Mouse (Mus musculus) myocyte (in vitro differentiated cells): ENCODE data around the gene Kcnh2. TPM values are rescaled to one million over a fixed set of nuclear protein-coding genes. Genes with fewer than 3 reads are reported as not detected.

ENCODE experiments used
- H3K27me3 ChIP-seq: one replicate; pipeline ENCODE4 v1.6.1; 2011; ENCODE audit not compliant: control insufficient read depth, insufficient read depth, insufficient read length
- H3K36me3 ChIP-seq: one replicate; pipeline ENCODE4 v1.6.1; 2011; ENCODE audit not compliant: control insufficient read depth, insufficient read depth
- H3K4me2 ChIP-seq: one replicate; pipeline ENCODE4 v1.6.1; 2011; ENCODE audit warnings: low read depth, control low read depth
- H3K4me3 ChIP-seq: one replicate; pipeline ENCODE4 v1.5.1; 2011; ENCODE audit warnings: mild to moderate bottlenecking, control low read depth, moderate library complexity
- H3K79me2 ChIP-seq: one replicate; pipeline ENCODE4 v1.6.1; 2011; ENCODE audit not compliant: control insufficient read depth, insufficient read depth
- H3ac ChIP-seq: one replicate; pipeline ENCODE4 v1.6.1; 2011; ENCODE audit not compliant: control insufficient read depth, insufficient read length
- CEBPB ChIP-seq: IDR thresholded peaks from 2 replicates; pipeline ENCODE4 v1.6.1; 2011; ENCODE audit warnings: mild to moderate bottlenecking, moderate library complexity; ENCODE audit not compliant: poor library complexity, insufficient read depth, severe bottlenecking
- E2F4 ChIP-seq: IDR thresholded peaks from one replicate; pipeline ENCODE4 v1.6.1; 2011; ENCODE audit warnings: mild to moderate bottlenecking, control low read depth, moderate library complexity; ENCODE audit not compliant: insufficient read depth
- MAX ChIP-seq: IDR thresholded peaks from one replicate; pipeline ENCODE4 v1.6.1; 2011; ENCODE audit warnings: low read depth, mild to moderate bottlenecking, control low read depth
- MYOD1 ChIP-seq, 3 experiments: IDR thresholded peaks; one replicate each; pipeline ENCODE4 v1.6.1; 2011; ENCODE audit warnings: control low read depth in 2 of 3, low read depth in 2 of 3, mild to moderate bottlenecking in 2 of 3, moderate library complexity in 1 of 3; ENCODE audit not compliant: insufficient read length in 2 of 3, control insufficient read depth in 1 of 3
- MYOG ChIP-seq, 3 experiments: IDR thresholded peaks; one replicate each; pipeline ENCODE4 v1.6.1; 2011; ENCODE audit warnings: control low read depth in 2 of 3, low read depth in 2 of 3, mild to moderate bottlenecking in 2 of 3; ENCODE audit not compliant: insufficient read length in 2 of 3, control insufficient read depth in 1 of 3, insufficient read depth in 1 of 3
- POLR2A ChIP-seq: IDR thresholded peaks from one replicate; pipeline ENCODE4 v1.6.1; 2011; ENCODE audit warnings: low read depth, mild to moderate bottlenecking, control low read depth, moderate library complexity; ENCODE audit not compliant: insufficient read length
- POLR2AphosphoS2 ChIP-seq: IDR thresholded peaks from one replicate; pipeline ENCODE4 v1.6.1; 2011; ENCODE audit warnings: low read depth, control low read depth; ENCODE audit not compliant: insufficient read length
- REST ChIP-seq: IDR thresholded peaks from one replicate; pipeline ENCODE4 v1.6.1; 2011; ENCODE audit warnings: mild to moderate bottlenecking, control low read depth, moderate library complexity; ENCODE audit not compliant: insufficient read depth, insufficient read length
- SRF ChIP-seq: IDR thresholded peaks from one replicate; pipeline ENCODE4 v1.6.1; 2011; ENCODE audit warnings: low read depth; ENCODE audit not compliant: control insufficient read depth, insufficient read length
- TCF12 ChIP-seq: IDR thresholded peaks from one replicate; pipeline ENCODE4 v1.6.1; 2011; ENCODE audit warnings: mild to moderate bottlenecking, control low read depth; ENCODE audit not compliant: poor library complexity, insufficient read depth, severe bottlenecking
- TCF3 ChIP-seq: IDR thresholded peaks from one replicate; pipeline ENCODE4 v1.6.1; 2011; ENCODE audit warnings: low read depth, control low read depth; ENCODE audit not compliant: insufficient read length
- USF1 ChIP-seq: IDR thresholded peaks from one replicate; pipeline ENCODE4 v1.6.1; 2011; ENCODE audit warnings: low read depth, mild to moderate bottlenecking, control low read depth, moderate library complexity
- polyA plus RNA-seq: library from polyadenylated mRNA; unstranded; fragments of >200 nt; fragmentation: generic; extraction: Trizol; gene quantifications from one replicate; pipeline ENCODE4 v1.2.1, GENCODE M21; 2012; ENCODE audit warnings: missing spikeins

The Kcnh2 gene
- polyA plus RNA-seq, 1 experiment, result 10.3 TPM

DNA sequence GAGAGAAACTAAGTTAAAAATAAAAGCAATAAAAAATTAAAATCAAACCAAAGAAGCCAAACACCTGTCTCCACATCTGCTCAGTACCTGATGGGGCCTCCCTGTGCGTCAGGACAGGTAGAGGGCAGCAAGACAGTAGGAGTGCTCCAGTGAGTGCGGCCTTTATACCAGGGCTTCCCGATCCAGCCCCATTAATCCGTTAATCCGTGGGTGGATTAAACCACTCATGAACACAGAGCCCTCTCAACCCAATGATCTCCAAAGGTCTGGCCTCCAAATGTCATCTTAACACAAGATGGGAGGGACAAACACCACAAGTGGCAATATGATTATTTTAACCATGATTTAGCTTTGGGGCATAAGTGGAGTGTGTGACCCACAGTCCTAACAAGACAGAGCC lies 22.4 kb upstream of the Kcnh2 start:
- Histone ChIP-seq H3K79me2 (no peaks in the 10 kb centered on the region), H3ac (no peak overlapping the region), H3K4me2 (no peak overlapping the region), H3K27me3 (peaks cover 20% of the 10 kb centered on the region), H3K4me3 (no peak overlapping the region), H3K36me3 (no peaks in the 10 kb centered on the region)
- no peak for TF ChIP-seq E2F4
- TF ChIP-seq CEBPB, result no peak
- TF ChIP-seq USF1, result no peak
- no peak for TF ChIP-seq POLR2A
- TF ChIP-seq REST, result no peak
- no peak for TF ChIP-seq SRF
- no peak for TF ChIP-seq MYOD1 (IDR thresholded peaks at IDR 0.05; ENCODE audit: control insufficient read depth in 1 of 3, insufficient read length in 2 of 3, low read depth in 2 of 3)
- TF ChIP-seq POLR2AphosphoS2, result no peak
- TF ChIP-seq MAX, result no peak
- no peak for TF ChIP-seq TCF3
- TF ChIP-seq TCF12, result no peak
- no peak for TF ChIP-seq MYOG (IDR thresholded peaks at IDR 0.05; ENCODE audit: control insufficient read depth in 1 of 3, insufficient read depth in 1 of 3, insufficient read length in 2 of 3, low read depth in 2 of 3)

DNA sequence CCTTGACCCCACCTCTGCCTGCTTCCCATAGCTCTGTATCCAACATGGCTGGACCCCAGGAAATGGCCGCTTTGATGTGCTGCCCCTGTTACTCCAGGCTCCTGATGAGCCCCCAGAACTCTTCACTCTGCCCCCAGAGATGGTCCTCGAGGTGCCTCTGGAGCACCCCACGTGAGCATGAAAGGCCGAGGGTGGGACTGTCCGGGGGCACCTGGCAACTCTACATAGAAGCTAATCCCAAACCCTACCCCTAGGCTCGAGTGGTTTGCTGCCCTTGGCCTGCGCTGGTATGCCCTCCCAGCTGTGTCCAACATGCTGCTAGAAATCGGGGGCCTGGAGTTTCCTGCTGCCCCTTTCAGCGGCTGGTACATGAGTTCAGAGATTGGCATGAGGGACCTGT lies 18.4 kb upstream of the Kcnh2 start:
- H3K36me3 ChIP-seq, result no peaks in the 10 kb centered on the region
- H3K4me2 ChIP-seq, result no peak overlapping the region
- H3ac ChIP-seq, result no peak overlapping the region
- TF ChIP-seq TCF3 (no peak), REST (no peak), USF1 (no peak), MYOG (IDR thresholded peaks at IDR 0.05; ENCODE audit: control insufficient read depth in 1 of 3, insufficient read depth in 1 of 3, insufficient read length in 2 of 3, low read depth in 2 of 3) (no peak), MYOD1 (IDR thresholded peaks at IDR 0.05; ENCODE audit: control insufficient read depth in 1 of 3, insufficient read length in 2 of 3, low read depth in 2 of 3) (no peak), MAX (no peak), E2F4 (no peak), SRF (no peak), TCF12 (no peak), CEBPB (no peak), POLR2A (no peak), POLR2AphosphoS2 (no peak)
- H3K4me3 ChIP-seq, result no peak overlapping the region
- peaks cover 44% of the 10 kb centered on the region for H3K27me3 ChIP-seq
- no peaks in the 10 kb centered on the region for H3K79me2 ChIP-seq

DNA sequence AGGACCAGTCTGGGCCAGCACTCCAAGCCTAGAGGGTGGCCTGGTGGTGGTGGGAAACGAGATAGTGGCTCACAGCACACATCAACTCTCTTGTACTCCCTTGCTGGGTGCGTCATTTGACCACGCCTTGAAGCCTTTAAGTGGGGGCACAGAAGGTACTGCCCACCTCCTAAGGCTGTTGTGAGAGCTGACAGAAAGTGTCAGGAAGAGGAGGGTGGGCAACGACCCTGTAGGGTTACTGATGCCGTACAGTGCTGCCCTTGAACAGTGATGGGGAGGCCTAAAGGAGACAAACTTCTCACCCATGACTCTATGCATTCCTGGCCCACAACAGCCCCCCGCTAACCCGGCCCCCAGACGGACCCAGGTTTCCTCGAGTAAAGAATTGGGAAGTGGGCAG lies 15.0 kb upstream of the Kcnh2 start:
- H3K4me3 ChIP-seq, result no peak overlapping the region
- no peak overlapping the region for H3ac ChIP-seq
- H3K27me3 ChIP-seq, result peaks cover 48% of the 10 kb centered on the region
- H3K4me2 ChIP-seq, result no peak overlapping the region
- H3K79me2 ChIP-seq, result no peaks in the 10 kb centered on the region
- no peaks in the 10 kb centered on the region for H3K36me3 ChIP-seq
- no peak for TF ChIP-seq TCF3
- no peak for TF ChIP-seq MAX
- TF ChIP-seq TCF12, result no peak
- TF ChIP-seq CEBPB, result no peak
- TF ChIP-seq USF1, result no peak

DNA sequence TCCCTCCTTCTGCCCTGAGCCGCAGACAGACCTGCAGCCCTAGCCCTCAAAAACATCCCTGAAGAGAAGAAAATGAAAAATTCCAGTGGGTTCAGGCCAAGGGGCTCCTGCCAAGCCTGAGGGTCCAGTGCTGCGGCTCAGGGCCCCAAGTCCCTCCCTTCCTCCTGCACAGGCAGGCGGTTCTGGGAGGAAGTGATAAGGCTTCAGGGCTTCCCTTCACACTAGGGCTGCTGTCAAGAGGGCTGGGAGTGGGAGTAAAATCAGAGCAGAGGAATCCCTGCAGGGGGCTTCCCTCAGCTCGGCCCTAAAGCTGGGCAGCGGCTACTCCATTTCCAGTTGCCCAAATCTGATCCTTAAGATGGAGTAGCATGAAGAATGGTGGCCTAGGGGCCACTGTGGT lies 14.1 kb upstream of the Kcnh2 start:
- H3K79me2 ChIP-seq, result no peaks in the 10 kb centered on the region
- H3K27me3 ChIP-seq, result peaks cover 48% of the 10 kb centered on the region
- no peaks in the 10 kb centered on the region for H3K36me3 ChIP-seq
- TF ChIP-seq TCF3, result no peak
- TF ChIP-seq MYOG (IDR thresholded peaks at IDR 0.05; ENCODE audit: control insufficient read depth in 1 of 3, insufficient read depth in 1 of 3, insufficient read length in 2 of 3, low read depth in 2 of 3), result no peak
- no peak for TF ChIP-seq MYOD1 (IDR thresholded peaks at IDR 0.05; ENCODE audit: control insufficient read depth in 1 of 3, insufficient read length in 2 of 3, low read depth in 2 of 3)
- TF ChIP-seq CEBPB, result no peak
- TF ChIP-seq E2F4, result no peak
- no peak for TF ChIP-seq SRF
- TF ChIP-seq POLR2A, result no peak
- no peak for TF ChIP-seq POLR2AphosphoS2
- TF ChIP-seq USF1, result no peak
- TF ChIP-seq REST, result no peak
- no peak for TF ChIP-seq TCF12
- no peak for TF ChIP-seq MAX
- H3K4me2 ChIP-seq, result no peak overlapping the region
- H3K4me3 ChIP-seq, result no peak overlapping the region
- H3ac ChIP-seq, result no peak overlapping the region

DNA sequence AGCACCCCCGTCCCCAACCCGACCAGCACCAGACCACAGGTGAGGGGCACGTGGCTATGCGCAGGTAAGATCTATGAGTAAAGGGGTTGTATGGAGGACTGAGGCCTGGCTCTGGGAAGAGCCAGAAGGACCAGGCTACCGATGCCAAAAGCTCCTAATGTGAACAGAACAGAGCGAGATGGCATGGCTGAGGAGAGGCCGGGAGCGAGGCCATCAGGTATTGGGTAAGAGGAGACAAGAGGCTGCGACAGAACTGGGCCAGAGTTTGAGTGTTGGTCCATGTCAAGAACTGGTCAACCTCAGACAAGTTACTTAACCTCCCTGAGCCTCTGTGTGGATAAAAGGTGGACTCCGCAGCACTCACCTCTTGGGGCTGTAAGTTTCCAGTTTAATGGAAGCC lies 13.6 kb upstream of the Kcnh2 start:
- TF ChIP-seq CEBPB, result no peak
- no peak for TF ChIP-seq TCF3
- no peak for TF ChIP-seq SRF
- no peak for TF ChIP-seq USF1
- TF ChIP-seq TCF12, result no peak
- no peak for TF ChIP-seq E2F4

More for the DNA sequence above, 13.6 kb upstream of the Kcnh2 start:
- Histone ChIP-seq H3ac (no peak overlapping the region), H3K4me2 (no peak overlapping the region), H3K4me3 (no peak overlapping the region), H3K27me3 (peaks cover 44% of the 10 kb centered on the region), H3K79me2 (no peaks in the 10 kb centered on the region), H3K36me3 (no peaks in the 10 kb centered on the region)
